Mouse (Mus musculus) limb, embryonic 11.5 days (tissue): ENCODE results near the gene Zfp941. TPM values are rescaled to one million over a fixed set of nuclear protein-coding genes. Genes with fewer than 3 reads are reported as not detected.

Experiments used
- ATAC-seq: fragments of 200-750 bp; cut with Nextera tagmentation; 2 replicates; pipeline ENCODE4 v1.8.0; 2017; ENCODE audit warnings: low read depth; ENCODE audit not compliant: insufficient number of reproducible peaks, low FRiP score, low TSS enrichment
- DNase-seq: peaks from one replicate; pipeline ENCODE4 v3.0.0-alpha.2; 2015; ENCODE audit warnings: low spot score
- H3K27ac ChIP-seq: fragments of 300-500 bp; sonication (generic); replicated peaks from 2 replicates; pipeline ENCODE4 v1.5.1; 2014; ENCODE audit warnings: low read depth, mild to moderate bottlenecking, low read length
- H3K27me3 ChIP-seq: fragments of 300-500 bp; sonication (generic); 2 replicates; pipeline ENCODE4 v1.6.1; 2014; ENCODE audit warnings: mild to moderate bottlenecking, low read length, mixed read lengths; ENCODE audit not compliant: control insufficient read depth, insufficient read depth
- H3K36me3 ChIP-seq: fragments of 300-500 bp; sonication (generic); 2 replicates; pipeline ENCODE4 v1.6.1; 2014; ENCODE audit warnings: mild to moderate bottlenecking, low read length, moderate library complexity, mixed read lengths; ENCODE audit not compliant: control insufficient read depth, insufficient read depth
- H3K4me1 ChIP-seq: fragments of 300-500 bp; sonication (generic); 2 replicates; pipeline ENCODE4 v1.6.1; 2014; ENCODE audit warnings: low read length, mixed read lengths; ENCODE audit not compliant: control insufficient read depth, insufficient read depth
- H3K4me2 ChIP-seq: fragments of 300-500 bp; sonication (generic); 2 replicates; pipeline ENCODE4 v1.6.1; 2014; ENCODE audit warnings: low read depth, mild to moderate bottlenecking, moderate library complexity; ENCODE audit not compliant: severe bottlenecking
- H3K4me3 ChIP-seq: fragments of 300-500 bp; sonication (generic); 2 replicates; pipeline ENCODE4 v1.5.1; 2014; ENCODE audit warnings: low read depth, low read length
- H3K9ac ChIP-seq: fragments of 300-500 bp; sonication (generic); 2 replicates; pipeline ENCODE4 v1.6.1; 2014; ENCODE audit warnings: mild to moderate bottlenecking, low read length
- H3K9me3 ChIP-seq: fragments of 300-500 bp; sonication (generic); 2 replicates; pipeline ENCODE4 v1.6.1; 2016; ENCODE audit warnings: low read length; ENCODE audit not compliant: control insufficient read depth
- WGBS: fragments of 180-500 bp; shearing (Covaris S2); extraction: QIAGEN DNeasy Blood & Tissue Kit; methylation state at CpG from one replicate; pipeline ENCODE4 v1.1.7; 2014; 5-methylcytosine and 5-hydroxymethylcytosine counted together
- polyA plus RNA-seq: library from polyadenylated mRNA; unstranded; fragments of >200 nt; fragmentation: Nextera tagmentation; extraction: Ambion mirVana; gene quantifications from 2 replicates; pipeline ENCODE4 v1.2.1, GENCODE M21; 2014

Zfp941 gene
- polyA plus RNA-seq, 1 experiment from 2014 or later: 2.0 TPM

DNA sequence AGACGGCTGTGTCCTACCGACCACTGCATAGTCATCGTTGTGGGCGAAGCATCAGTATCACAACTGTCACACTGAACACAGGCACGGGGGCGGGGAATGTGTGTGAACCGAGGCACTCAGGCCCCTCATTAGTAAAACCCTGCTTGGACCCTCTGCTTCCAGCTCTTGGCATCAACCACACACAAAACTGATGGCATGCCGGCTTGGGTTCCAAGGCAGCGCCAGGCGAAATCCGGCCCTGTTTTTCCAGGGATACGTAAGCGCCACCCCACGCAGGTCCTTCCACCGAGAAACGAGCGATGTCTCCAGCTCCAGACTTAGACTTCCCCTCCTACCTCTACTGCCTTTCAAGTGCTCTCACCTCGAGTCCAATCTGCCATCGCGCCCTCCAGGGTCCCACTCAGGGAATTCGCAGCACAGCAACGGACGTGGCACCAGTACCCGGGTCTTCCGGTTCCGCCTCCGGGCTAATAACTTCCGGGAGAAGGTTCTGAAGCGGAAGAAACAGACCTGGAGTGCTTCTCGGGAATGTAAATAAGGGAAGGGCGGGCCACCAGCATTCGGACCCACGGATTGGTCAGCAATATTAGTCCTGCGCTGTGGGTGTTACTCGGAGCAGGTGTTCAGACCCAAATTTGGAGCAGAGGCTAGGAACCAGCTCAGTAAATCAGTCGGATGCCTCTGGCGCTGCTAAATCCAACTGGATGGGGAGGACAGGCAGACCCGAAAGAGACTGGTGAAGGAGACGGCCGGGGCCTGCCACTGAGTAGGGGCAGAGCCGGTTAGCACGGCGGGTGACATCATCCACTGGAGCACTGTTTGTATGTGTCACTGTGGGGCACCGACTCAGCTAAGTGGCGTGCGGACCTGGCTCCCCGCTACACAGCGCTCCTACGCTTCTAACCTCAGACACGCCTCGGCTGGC lies 34.1 kb upstream of the Zfp941 start, which contains the start of gene Gm45785:
TSS of gene Gm45785 (minus strand) at position 472 of the 925 bp plus-strand sequence.
- peak within 1 kb of the TSS; percentile 74 for H3K4me3 ChIP-seq
- H3K4me2 ChIP-seq: peak within 1 kb of the TSS; percentile 100
- DNase-seq (peak; percentile 91), ATAC-seq (peak; percentile 74)
- peaks cover 12% of the 10 kb centered on the region for H3K4me1 ChIP-seq
- H3K36me3 ChIP-seq: peaks cover 12% of the 10 kb centered on the region; the same call in 1 of the 2 replicates
- no peaks in the 10 kb centered on the region for H3K9me3 ChIP-seq
- H3K9ac ChIP-seq: peak within 1 kb of the TSS; percentile 82
- H3K27ac ChIP-seq: peak within 1 kb of the TSS; percentile 45; the same call in 1 of the 2 replicates
- H3K27me3 ChIP-seq: no peaks in the 10 kb centered on the region
- 1% methylated on average over 51 of the region's 51 CpGs for WGBS

GRCm38 (mm10) chr7:140855181-140855580 lies 33.2 kb upstream of the Zfp941 start:
- Histone ChIP-seq H3K4me2 (peak overlapping the region; percentile 100), H3K9ac (peak overlapping the region; percentile 79), H3K9me3 (no peaks in the 10 kb centered on the region), H3K27ac (no peak overlapping the region), H3K36me3 (peaks cover 12% of the 10 kb centered on the region; the same call in 1 of the 2 replicates), H3K27me3 (no peaks in the 10 kb centered on the region), H3K4me3 (peak overlapping the region; percentile 74), H3K4me1 (peaks cover 12% of the 10 kb centered on the region)
- ATAC-seq (no peak), DNase-seq (no peak)
- WGBS: 76% methylated on average over 9 of the region's 9 CpGs

DNA sequence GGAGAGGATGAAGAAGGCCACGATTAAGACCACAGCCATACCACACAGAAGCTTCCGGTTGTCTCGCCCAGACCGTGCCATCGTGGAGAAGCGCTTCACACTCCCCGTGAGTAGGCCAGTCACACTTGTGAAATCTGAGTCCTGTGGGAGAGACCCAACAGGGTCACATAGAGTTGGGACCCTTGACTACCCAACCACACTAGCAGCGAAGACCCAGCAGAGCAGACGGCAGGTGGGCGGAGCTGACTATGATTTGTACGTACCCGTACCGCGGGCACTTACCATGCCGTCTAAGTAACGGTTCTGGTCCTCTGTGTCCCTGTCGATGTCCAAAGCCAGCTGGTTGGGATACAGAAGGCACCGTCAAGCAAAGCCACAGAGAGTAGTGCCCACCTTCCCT lies 32.5 kb upstream of the Zfp941 start:
- Histone ChIP-seq H3K9me3 (no peaks in the 10 kb centered on the region), H3K4me1 (peaks cover 12% of the 10 kb centered on the region), H3K36me3 (peaks cover 12% of the 10 kb centered on the region; the same call in 1 of the 2 replicates), H3K27ac (no peak overlapping the region), H3K4me3 (no peak overlapping the region), H3K9ac (no peak overlapping the region), H3K4me2 (no peak overlapping the region), H3K27me3 (no peaks in the 10 kb centered on the region)
- no peak for DNase-seq
- 94% methylated on average over 18 of the region's 18 CpGs for WGBS
- no peak for ATAC-seq

- Histone ChIP-seq H3K9me3 (no peaks in the 10 kb centered on the region), H3K4me2 (no peak overlapping the region), H3K9ac (no peak overlapping the region), H3K4me1 (peaks cover 12% of the 10 kb centered on the region), H3K27me3 (no peaks in the 10 kb centered on the region), H3K27ac (no peak overlapping the region), H3K4me3 (no peak overlapping the region), H3K36me3 (peaks cover 12% of the 10 kb centered on the region; the same call in 1 of the 2 replicates)
- ATAC-seq (no peak), DNase-seq (no peak)
- 85% methylated on average over 9 of the region's 9 CpGs for WGBS
Measured at GRCm38 (mm10) chr7:140853386-140853785, 31.4 kb upstream of the Zfp941 start.

DNA sequence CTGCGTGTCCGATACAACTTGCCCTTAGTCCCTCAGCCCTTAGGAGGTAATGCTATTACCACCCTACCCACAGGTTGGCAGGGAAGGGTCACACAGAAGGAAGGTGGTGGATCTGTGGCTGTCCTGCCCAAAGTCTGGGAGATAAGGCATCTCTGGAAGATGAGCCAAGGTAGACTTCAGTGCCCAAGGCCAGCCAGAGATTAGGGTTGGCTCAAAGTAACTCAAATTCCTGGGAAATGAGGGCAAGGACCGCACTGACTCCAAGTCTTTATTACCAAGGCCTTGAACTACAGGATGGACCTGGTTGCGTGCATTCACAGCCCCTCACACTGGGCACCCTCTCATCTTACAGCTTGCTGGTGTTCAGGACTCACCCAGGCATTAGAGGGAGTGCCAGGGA lies 29.9 kb upstream of the Zfp941 start:
- H3K4me3 ChIP-seq: no peak overlapping the region
- WGBS: 97% methylated on average over 4 of the region's 4 CpGs
- H3K4me1 ChIP-seq: peaks cover 5% of the 10 kb centered on the region
- no peak overlapping the region for H3K4me2 ChIP-seq
- H3K9me3 ChIP-seq: no peaks in the 10 kb centered on the region
- no peak overlapping the region for H3K9ac ChIP-seq
- peaks cover 12% of the 10 kb centered on the region; the same call in 1 of the 2 replicates for H3K36me3 ChIP-seq
- H3K27ac ChIP-seq: no peak overlapping the region
- ATAC-seq: no peak
- no peaks in the 10 kb centered on the region for H3K27me3 ChIP-seq
- no peak for DNase-seq

DNA sequence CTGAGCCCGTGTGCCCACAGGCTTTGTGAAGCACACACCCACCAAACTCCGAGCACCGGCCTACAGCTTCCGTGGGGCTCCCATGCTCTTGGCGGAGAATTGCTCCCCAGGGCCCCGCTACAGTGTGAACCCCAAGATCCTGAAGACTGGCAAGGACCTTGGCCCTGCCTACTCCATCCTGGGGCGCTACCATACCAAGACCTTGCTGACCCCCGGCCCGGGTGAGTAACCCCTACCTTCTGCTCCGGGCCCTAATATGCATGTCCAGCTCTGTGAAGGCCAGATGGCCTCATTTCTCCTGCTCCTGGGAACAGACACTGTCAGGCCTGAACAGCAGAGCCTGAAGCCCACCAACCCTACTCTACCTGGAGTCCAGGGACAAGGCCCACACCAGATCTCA lies 26.6 kb upstream of the Zfp941 start:
- Histone ChIP-seq H3K27me3 (no peaks in the 10 kb centered on the region), H3K4me3 (no peak overlapping the region), H3K27ac (no peak overlapping the region), H3K9me3 (no peaks in the 10 kb centered on the region), H3K4me1 (no peaks in the 10 kb centered on the region), H3K36me3 (peaks cover 8% of the 10 kb centered on the region; the same call in 1 of the 2 replicates), H3K4me2 (no peak overlapping the region), H3K9ac (no peak overlapping the region)
- DNase-seq (no peak), ATAC-seq (no peak)
- 90% methylated on average over 10 of the region's 10 CpGs for WGBS

GRCm38 (mm10) chr7:140847755-140848580 lies 26.0 kb upstream of the Zfp941 start, which contains the start of gene Odf3:
TSS of gene Odf3 (plus strand) at chr7:140847805.
- Histone ChIP-seq H3K4me2 (no peak within 1 kb of the TSS), H3K4me3 (no peak within 1 kb of the TSS), H3K36me3 (peaks cover 8% of the 10 kb centered on the region; the same call in 1 of the 2 replicates), H3K27me3 (no peaks in the 10 kb centered on the region), H3K9ac (no peak within 1 kb of the TSS), H3K4me1 (no peaks in the 10 kb centered on the region), H3K27ac (no peak within 1 kb of the TSS), H3K9me3 (no peaks in the 10 kb centered on the region)
- ATAC-seq (no peak), DNase-seq (no peak)
- WGBS: 75% methylated on average over 11 of the region's 11 CpGs

GRCm38 (mm10) chr7:140846676-140847075 lies 24.7 kb upstream of the Zfp941 start:
- Histone ChIP-seq H3K27me3 (no peaks in the 10 kb centered on the region), H3K4me2 (no peak overlapping the region), H3K9ac (no peak overlapping the region), H3K27ac (no peak overlapping the region), H3K4me1 (no peaks in the 10 kb centered on the region), H3K4me3 (no peak overlapping the region), H3K9me3 (no peaks in the 10 kb centered on the region), H3K36me3 (peaks cover 2% of the 10 kb centered on the region; the same call in 1 of the 2 replicates)
- ATAC-seq (no peak), DNase-seq (no peak)
- whole genome bisulfite sequencing: 85% methylated on average over 10 of the region's 10 CpGs
